Mouse (Mus musculus) megakaryocyte, embryonic 14.5 days (primary cell): ENCODE measurements around the gene Pgpep1. TPM values are rescaled to one million over a fixed set of nuclear protein-coding genes. Genes with fewer than 3 reads are reported as not detected.

Experiments
- H3K27me3 ChIP-seq: replicated peaks from 2 replicates; pipeline ENCODE3; 2012; ENCODE audit warnings: inconsistent platforms
- H3K36me3 ChIP-seq: replicated peaks from 2 replicates; pipeline ENCODE3; 2012; ENCODE audit warnings: low read length, inconsistent platforms, mixed read lengths
- H3K4me1 ChIP-seq: 2 replicates; pipeline ENCODE4 v1.6.1; 2012; ENCODE audit warnings: inconsistent platforms
- H3K4me3 ChIP-seq: replicated peaks from 2 replicates; pipeline ENCODE3; 2012; ENCODE audit warnings: moderate library complexity, mild to moderate bottlenecking, inconsistent platforms
- H3K9me3 ChIP-seq: 2 replicates; pipeline ENCODE4 v1.6.1; 2012; ENCODE audit warnings: inconsistent platforms
- FLI1 ChIP-seq: IDR thresholded peaks from 2 replicates; pipeline ENCODE4 v1.6.1; 2012; ENCODE audit warnings: low read length, inconsistent platforms, mixed read lengths
- GATA1 ChIP-seq: IDR thresholded peaks from 3 replicates; pipeline ENCODE4 v1.6.1; 2012; ENCODE audit warnings: mixed read lengths, low read length, inconsistent platforms, borderline replicate concordance
- polyA plus RNA-seq: library from polyadenylated mRNA; stranded (reverse); fragments of >175 nt; gene quantifications from 2 replicates; pipeline ENCODE4 v1.2.3, GENCODE M21; 2012; ENCODE audit warnings: low replicate concordance; ENCODE audit not compliant: insufficient read depth

Gene Pgpep1
- polyA plus RNA-seq, 1 experiment, result 10.5 TPM

GRCm38 (mm10) chr8:70699116-70699833 lies 39.1 kb upstream of the Pgpep1 start:
- H3K27me3 ChIP-seq, result no peaks in the 10 kb centered on the region

GRCm38 (mm10) chr8:70698310-70699109 lies 38.3 kb upstream of the Pgpep1 start, which contains the start of gene Jund:
TSS of gene Jund (plus strand) at chr8:70698949.
- peaks cover 72% of the 10 kb centered on the region for H3K4me1 ChIP-seq
- no peaks in the 10 kb centered on the region for H3K27me3 ChIP-seq
- peak within 1 kb of the TSS; percentile 98 for H3K4me3 ChIP-seq
- no peaks in the 10 kb centered on the region for H3K9me3 ChIP-seq
- TF ChIP-seq GATA1 (no peak), FLI1 (no peak)
- H3K36me3 ChIP-seq, result peaks cover 11% of the 10 kb centered on the region

More at GRCm38 (mm10) chr8:70699116-70699833, 39.1 kb upstream of the Pgpep1 start:
- H3K4me3 ChIP-seq, result peak overlapping the region; percentile 98
- peaks cover 11% of the 10 kb centered on the region for H3K36me3 ChIP-seq
- no peak for TF ChIP-seq FLI1
- TF ChIP-seq GATA1, result no peak
- peaks cover 70% of the 10 kb centered on the region for H3K4me1 ChIP-seq
- H3K9me3 ChIP-seq, result no peaks in the 10 kb centered on the region

DNA sequence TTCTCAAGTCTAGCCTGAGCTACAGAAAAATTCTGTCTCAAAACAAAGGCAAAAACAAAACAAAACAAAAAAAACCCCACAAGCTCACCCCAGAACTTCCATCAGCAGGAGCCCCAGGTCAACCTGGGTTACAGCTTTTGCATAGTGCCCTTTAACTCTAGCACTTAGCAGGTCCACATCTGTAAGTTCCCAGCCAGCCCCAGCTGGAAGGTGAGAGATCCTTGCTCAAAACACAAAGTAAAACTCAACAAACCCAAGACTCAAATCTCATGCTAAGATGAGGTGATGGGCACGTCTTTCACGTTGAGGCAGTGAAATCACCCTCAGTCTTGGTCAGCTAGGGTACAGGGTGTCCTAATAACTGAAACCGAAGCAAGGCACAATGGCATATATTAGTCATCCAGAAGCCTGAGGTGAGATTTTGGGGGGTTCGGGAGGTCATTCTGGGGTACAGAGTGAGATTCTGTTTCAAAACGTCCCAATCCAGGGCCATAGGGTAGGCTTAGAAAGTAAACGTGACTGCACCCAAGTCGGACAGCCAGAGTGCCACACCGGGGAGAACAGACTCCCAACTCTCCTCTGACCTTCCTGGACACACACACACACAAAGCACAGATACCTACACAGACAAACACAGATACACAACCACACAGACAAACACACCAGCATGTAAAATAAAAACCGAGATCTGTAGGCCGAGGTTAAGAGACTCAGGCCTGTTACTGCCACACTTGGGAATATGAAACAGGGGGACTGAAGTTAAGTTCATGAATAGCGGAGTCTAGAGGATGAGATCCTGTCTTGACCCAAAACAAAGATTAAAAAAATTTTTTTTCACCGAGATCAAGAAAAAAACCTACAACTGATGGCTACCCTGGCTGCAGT lies 37.4 kb upstream of the Pgpep1 start:
- H3K4me3 ChIP-seq, result peak overlapping the region; percentile 98
- H3K4me1 ChIP-seq, result peaks cover 70% of the 10 kb centered on the region
- H3K9me3 ChIP-seq, result no peaks in the 10 kb centered on the region
- H3K27me3 ChIP-seq, result no peaks in the 10 kb centered on the region
- H3K36me3 ChIP-seq, result peaks cover 9% of the 10 kb centered on the region
- TF ChIP-seq FLI1 (no peak), GATA1 (no peak)

DNA sequence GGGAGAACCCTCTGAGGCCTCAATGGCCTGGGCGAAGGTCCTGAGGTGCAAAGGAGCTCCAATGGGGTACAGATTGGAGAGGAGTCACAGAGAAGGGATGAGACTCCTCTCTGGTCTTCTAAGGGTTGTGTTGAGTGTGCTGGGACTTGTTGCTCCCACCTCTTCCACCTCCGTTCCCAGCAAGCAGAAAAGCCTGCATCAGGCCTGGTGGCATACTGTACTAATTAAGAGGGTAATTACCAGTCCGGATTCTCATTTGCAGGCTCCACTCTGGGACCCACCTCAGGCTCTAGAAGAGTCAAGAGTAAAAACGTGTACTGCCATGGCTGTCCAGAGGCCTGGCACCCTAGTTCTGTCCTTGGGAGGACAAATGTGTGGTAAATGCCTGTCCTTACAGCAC lies 36.8 kb upstream of the Pgpep1 start:
- no peaks in the 10 kb centered on the region for H3K9me3 ChIP-seq
- H3K4me3 ChIP-seq, result peak overlapping the region; percentile 88
- H3K36me3 ChIP-seq, result peaks cover 7% of the 10 kb centered on the region
- peaks cover 67% of the 10 kb centered on the region for H3K4me1 ChIP-seq
- no peaks in the 10 kb centered on the region for H3K27me3 ChIP-seq
- TF ChIP-seq GATA1 (no peak), FLI1 (no peak)

GRCm38 (mm10) chr8:70696019-70696885 lies 36.1 kb upstream of the Pgpep1 start:
- Histone ChIP-seq H3K4me1 (peaks cover 69% of the 10 kb centered on the region), H3K9me3 (no peaks in the 10 kb centered on the region), H3K27me3 (no peaks in the 10 kb centered on the region), H3K4me3 (peak overlapping the region; percentile 88), H3K36me3 (peaks cover 4% of the 10 kb centered on the region)
- no peak for TF ChIP-seq GATA1
- TF ChIP-seq FLI1, result no peak

DNA sequence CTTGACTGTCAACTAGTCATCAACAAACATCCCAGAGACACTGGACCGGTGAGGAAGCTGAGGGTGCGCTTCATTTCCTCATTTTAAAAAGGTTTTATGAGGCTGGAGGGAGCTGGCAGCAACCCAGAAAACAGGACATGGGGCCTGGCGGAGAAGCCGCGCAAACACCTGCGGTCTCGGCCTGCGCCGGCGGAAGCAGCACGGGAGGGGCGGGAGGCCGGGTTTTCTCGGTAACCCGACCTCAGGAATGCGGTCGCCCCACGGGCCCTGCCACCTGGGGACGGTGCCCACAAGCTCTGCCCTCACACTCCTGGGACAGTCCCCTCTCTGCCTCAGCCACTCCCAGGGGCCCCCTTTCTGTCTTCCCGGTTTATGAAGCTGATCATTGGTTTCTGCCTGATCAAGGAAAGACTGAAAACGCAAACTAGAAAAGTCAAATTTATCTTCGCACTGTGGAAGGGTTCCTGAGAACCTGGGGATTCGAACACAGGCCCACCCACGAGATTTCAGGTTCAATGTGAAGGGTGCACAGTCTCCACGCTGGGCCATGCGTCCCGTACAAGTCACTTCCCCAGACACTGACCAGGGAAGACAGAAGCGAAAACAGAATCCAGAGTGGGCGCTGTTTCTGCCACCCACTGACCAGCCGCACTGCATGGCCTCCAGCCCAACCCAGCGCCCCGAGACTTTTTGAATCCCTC lies 35.3 kb upstream of the Pgpep1 start:
- Histone ChIP-seq H3K27me3 (no peaks in the 10 kb centered on the region), H3K4me3 (peak overlapping the region; percentile 88), H3K9me3 (no peaks in the 10 kb centered on the region), H3K36me3 (no peaks in the 10 kb centered on the region), H3K4me1 (peaks cover 61% of the 10 kb centered on the region)
- TF ChIP-seq GATA1 (no peak), FLI1 (no peak)

DNA sequence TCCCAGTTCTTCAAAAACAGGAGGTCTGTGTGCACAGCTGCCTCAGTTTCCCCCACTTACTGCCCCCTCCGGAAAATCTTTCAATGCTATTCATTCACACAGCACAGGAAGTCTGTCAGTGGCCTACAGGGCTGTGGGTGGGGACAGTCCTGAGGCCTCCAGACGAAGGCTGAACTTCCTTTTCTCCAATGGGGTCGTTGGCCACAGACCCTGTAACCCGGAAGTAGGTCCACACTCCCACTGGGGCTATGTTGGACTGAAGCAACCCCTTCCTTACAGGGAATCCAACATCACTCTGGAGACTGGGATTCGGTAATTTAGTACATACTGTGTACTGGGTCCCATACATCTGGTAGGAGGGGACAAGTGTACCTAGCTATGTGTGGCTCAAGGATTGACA lies 33.4 kb upstream of the Pgpep1 start:
- peaks cover 66% of the 10 kb centered on the region for H3K4me1 ChIP-seq
- H3K27me3 ChIP-seq, result peaks cover 3% of the 10 kb centered on the region
- no peaks in the 10 kb centered on the region for H3K9me3 ChIP-seq
- peak overlapping the region; percentile 47 for H3K4me3 ChIP-seq
- H3K36me3 ChIP-seq, result no peaks in the 10 kb centered on the region
- TF ChIP-seq FLI1, result no peak
- TF ChIP-seq GATA1, result no peak

- Histone ChIP-seq H3K27me3 (peaks cover 7% of the 10 kb centered on the region), H3K36me3 (no peaks in the 10 kb centered on the region), H3K4me1 (peaks cover 58% of the 10 kb centered on the region), H3K4me3 (no peak overlapping the region), H3K9me3 (no peaks in the 10 kb centered on the region)
- TF ChIP-seq FLI1 (no peak), GATA1 (no peak)
These were observed 31.6 kb upstream of the Pgpep1 start for GRCm38 (mm10) chr8:70691727-70692231.
